Mouse (Mus musculus) embryonic fibroblast, embryonic 13.5 days (primary cell): Measurements from ENCODE around the gene Tada3.
A peak's percentile ranks its signal among the peaks of the same experiment; 100 is the strongest.

Experiments
- CTCF ChIP-seq: IDR thresholded peaks from 2 replicates; pipeline ENCODE4 v1.5.1; 2011; ENCODE audit warnings: mild to moderate bottlenecking, control low read depth, low read length, moderate library complexity, borderline replicate concordance; ENCODE audit not compliant: insufficient read depth
- POLR2A ChIP-seq: IDR thresholded peaks from 2 replicates; pipeline ENCODE4 v1.6.1; 2011; ENCODE audit warnings: low read depth, mild to moderate bottlenecking, control low read depth, low read length, moderate library complexity

- peak; percentile 42; the same call in 1 of the 2 replicates for TF ChIP-seq CTCF
- no peak for TF ChIP-seq POLR2A
Observed at GRCm38 (mm10) chr6:113427397-113427796, 49.7 kb upstream of the Tada3 start.
